Mouse (Mus musculus) kidney, embryonic 14.5 days (tissue): ENCODE results near the gene Bend3. TPM values are rescaled to one million over a fixed set of nuclear protein-coding genes. Genes with fewer than 3 reads are reported as not detected.
A peak's percentile ranks its signal among the peaks of the same experiment; 100 is the strongest.

Experiments used
- ATAC-seq: fragments of 200-750 bp; cut with Nextera tagmentation; 2 replicates; pipeline ENCODE4 v1.8.0; 2017; ENCODE audit warnings: moderate number of reproducible peaks, mild to moderate bottlenecking, moderate TSS enrichment, moderate library complexity; ENCODE audit not compliant: low FRiP score, low TSS enrichment
- H3K27ac ChIP-seq: fragments of 300-500 bp; sonication (generic); 2 replicates; pipeline ENCODE4 v1.5.1; 2014; ENCODE audit warnings: low read depth, mild to moderate bottlenecking, low read length, moderate library complexity, mixed read lengths
- H3K27me3 ChIP-seq: fragments of 300-500 bp; sonication (generic); 2 replicates; pipeline ENCODE4 v1.6.1; 2014; ENCODE audit warnings: mild to moderate bottlenecking, low read length; ENCODE audit not compliant: control insufficient read depth, insufficient read depth
- H3K36me3 ChIP-seq: fragments of 300-500 bp; sonication (generic); 2 replicates; pipeline ENCODE4 v1.6.1; 2014; ENCODE audit warnings: low read length, mixed read lengths; ENCODE audit not compliant: control insufficient read depth, insufficient read depth
- H3K4me1 ChIP-seq: fragments of 300-500 bp; sonication (generic); 2 replicates; pipeline ENCODE4 v1.6.1; 2014; ENCODE audit warnings: low read length, mixed read lengths; ENCODE audit not compliant: control insufficient read depth, insufficient read depth
- H3K4me2 ChIP-seq: fragments of 300-500 bp; sonication (generic); replicated peaks from 2 replicates; pipeline ENCODE4 v1.6.1; 2014; ENCODE audit warnings: low read depth, mild to moderate bottlenecking, low read length
- H3K4me3 ChIP-seq: fragments of 300-500 bp; sonication (generic); 2 replicates; pipeline ENCODE4 v1.5.1; 2014; ENCODE audit warnings: mild to moderate bottlenecking, low read length
- H3K9ac ChIP-seq: fragments of 300-500 bp; sonication (generic); 2 replicates; pipeline ENCODE4 v1.6.1; 2014; ENCODE audit warnings: low read depth, mild to moderate bottlenecking, low read length, moderate library complexity
- H3K9me3 ChIP-seq: fragments of 300-500 bp; sonication (generic); 2 replicates; pipeline ENCODE4 v1.6.1; 2016; ENCODE audit warnings: low read length; ENCODE audit not compliant: control insufficient read depth
- WGBS: fragments of 180-500 bp; shearing (Covaris S2); extraction: QIAGEN DNeasy Blood & Tissue Kit; methylation state at CpG from one replicate; pipeline ENCODE4 v1.1.7; 2014; 5-methylcytosine and 5-hydroxymethylcytosine counted together
- polyA plus RNA-seq: library from polyadenylated mRNA; unstranded; fragments of >200 nt; fragmentation: Nextera tagmentation; extraction: Ambion mirVana; gene quantifications from 2 replicates; pipeline ENCODE4 v1.2.1, GENCODE M21; 2014

The Bend3 gene
- polyA plus RNA-seq, 1 experiment from 2014 or later, result 8.9 TPM

DNA sequence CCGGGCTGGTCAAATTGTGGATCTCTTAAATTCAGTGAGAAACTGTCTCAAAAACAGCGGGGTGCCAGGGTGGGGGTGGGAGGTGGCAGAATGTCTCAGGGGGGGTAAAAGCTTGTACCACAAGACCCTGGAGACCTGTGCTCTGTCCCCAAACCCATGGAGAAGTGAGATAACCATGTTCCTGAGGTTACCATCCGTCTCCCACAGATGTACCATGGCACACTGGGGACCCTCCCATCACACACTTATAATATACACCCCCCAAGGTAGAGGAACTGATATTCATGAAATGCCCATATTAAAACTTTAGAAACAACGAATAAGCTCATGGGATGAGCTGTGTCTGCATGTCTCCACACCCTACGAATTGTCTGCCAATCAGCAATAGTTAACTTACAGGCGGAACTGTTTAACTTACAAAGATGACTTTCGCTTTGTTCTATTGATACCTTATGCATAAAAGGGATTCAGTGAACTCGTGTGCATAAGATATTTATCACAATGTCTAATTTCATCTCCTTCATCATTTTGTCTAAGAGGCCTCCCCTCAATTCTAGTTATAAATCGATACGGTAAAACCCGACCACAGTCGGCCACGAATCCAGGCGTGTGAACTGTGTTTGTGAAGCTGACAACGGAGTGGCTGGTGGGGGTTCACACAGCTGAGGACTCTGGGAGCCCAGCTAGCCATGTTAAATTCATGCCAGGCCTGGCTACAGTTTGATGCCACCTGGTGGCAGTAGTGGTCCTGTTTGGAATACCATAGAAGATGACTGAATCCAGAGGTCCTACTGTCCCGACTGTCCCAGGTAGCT, 26.6 kb upstream of the Bend3 start:
- H3K9ac ChIP-seq, result no peak overlapping the region

DNA sequence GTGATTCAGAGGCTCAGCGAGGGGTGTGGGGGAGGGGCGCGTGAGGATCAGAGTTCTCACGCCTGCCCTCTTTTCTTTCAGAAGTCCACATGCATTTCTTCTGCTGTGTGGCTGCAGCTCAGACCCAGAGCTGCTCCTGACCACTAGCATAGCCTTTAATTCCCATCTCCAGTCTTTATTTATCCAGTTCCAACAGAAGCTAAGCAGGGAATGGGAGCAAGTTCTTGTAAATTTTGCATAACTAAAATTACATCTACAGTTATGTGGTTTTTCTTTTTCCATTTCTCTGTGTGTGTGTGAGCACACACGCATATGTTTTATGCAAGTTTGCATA, 26.0 kb upstream of the Bend3 start:
- Histone ChIP-seq H3K4me1 (no peaks in the 10 kb centered on the region), H3K4me3 (peak overlapping the region; percentile 13; the same call in 1 of the 2 replicates), H3K27ac (no peak overlapping the region), H3K9me3 (no peaks in the 10 kb centered on the region), H3K36me3 (no peaks in the 10 kb centered on the region), H3K4me2 (peak overlapping the region; percentile 31), H3K9ac (no peak overlapping the region), H3K27me3 (no peaks in the 10 kb centered on the region)
- WGBS, result 18% methylated on average over 5 of the region's 5 CpGs
- ATAC-seq, result no peak

More for the DNA sequence above, 26.6 kb upstream of the Bend3 start:
- Histone ChIP-seq H3K27me3 (no peaks in the 10 kb centered on the region), H3K27ac (no peak overlapping the region), H3K36me3 (no peaks in the 10 kb centered on the region), H3K9me3 (no peaks in the 10 kb centered on the region), H3K4me2 (peak overlapping the region; percentile 31), H3K4me1 (no peaks in the 10 kb centered on the region), H3K4me3 (peak overlapping the region; percentile 13; the same call in 1 of the 2 replicates)
- WGBS, result 28% methylated on average over 16 of the region's 16 CpGs
- peak; percentile 89 for ATAC-seq

DNA sequence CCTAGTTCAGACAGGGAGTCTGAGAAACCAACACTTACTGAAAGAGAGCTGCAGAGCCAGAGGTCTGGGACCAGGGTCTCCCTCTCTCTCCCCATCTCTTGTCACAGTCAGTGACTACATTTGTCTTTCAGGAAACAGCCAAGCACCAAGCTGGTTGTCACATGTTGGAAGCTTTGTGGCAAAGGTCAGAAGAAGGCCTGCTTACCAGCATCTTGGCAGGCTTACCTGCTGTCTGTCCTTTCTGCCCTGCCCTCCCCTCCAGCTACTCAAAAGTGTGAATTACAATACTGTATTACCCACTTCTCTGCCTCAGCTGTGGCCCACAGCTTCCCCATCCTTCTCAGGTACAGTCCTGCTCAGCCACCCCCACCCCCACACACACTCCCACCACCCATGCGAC, 24.4 kb upstream of the Bend3 start:
- Histone ChIP-seq H3K4me1 (no peaks in the 10 kb centered on the region), H3K9me3 (no peaks in the 10 kb centered on the region), H3K9ac (no peak overlapping the region), H3K36me3 (no peaks in the 10 kb centered on the region), H3K27ac (no peak overlapping the region), H3K27me3 (no peaks in the 10 kb centered on the region), H3K4me3 (no peak overlapping the region), H3K4me2 (no peak overlapping the region)
- WGBS, result 83% methylated on average over 1 of the region's 1 CpGs
- no peak for ATAC-seq

DNA sequence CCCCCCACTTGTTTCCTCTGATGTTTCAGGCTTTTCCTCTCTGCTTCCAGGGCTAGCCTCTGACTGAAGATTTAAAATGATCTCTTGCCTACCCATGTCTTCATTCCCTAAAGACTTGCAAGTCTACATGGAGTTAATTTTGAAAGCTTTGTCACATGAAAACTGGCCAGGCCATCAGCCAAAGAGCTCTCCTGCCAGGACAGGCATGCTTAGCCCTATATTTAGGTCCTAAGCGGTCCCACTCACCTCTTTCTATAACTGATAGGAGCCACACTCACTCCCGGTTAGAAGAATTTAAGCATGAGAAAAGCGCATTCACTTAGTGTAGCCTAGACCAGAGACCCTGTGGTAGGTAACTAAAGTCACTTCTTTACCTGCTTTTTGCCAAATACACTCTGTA, 24.0 kb upstream of the Bend3 start:
- H3K36me3 ChIP-seq, result no peaks in the 10 kb centered on the region

DNA sequence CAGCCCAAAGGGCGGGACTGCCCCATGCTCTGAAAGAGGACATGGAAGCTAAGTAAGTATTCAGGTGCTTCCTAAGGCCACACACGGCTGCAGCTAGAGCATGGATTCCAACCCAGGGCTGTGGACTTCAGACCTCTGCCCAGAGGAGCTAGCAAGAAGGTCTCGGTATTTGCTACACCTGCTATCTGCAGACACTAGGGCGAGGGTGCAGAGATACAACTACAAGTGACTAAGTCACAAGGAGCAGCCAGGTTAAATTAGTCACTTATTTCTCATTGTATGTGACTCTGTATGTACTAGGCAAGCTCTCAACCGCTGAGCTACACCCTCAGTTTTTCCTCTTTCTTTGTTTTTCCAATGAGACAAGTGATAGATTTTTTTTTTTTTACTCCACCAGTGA, 15.8 kb upstream of the Bend3 start:
- WGBS, result 78% methylated on average over 5 of the region's 5 CpGs
- 0 out of 2 replicates have a peak, but pooled peaks have one; percentile 23 for ATAC-seq
- no peak overlapping the region for H3K4me2 ChIP-seq
- H3K36me3 ChIP-seq, result no peaks in the 10 kb centered on the region
- 0 out of 2 replicates have a peak overlapping the region, but pooled peaks have one; percentile 9 for H3K27ac ChIP-seq
- no peak overlapping the region for H3K9ac ChIP-seq
- no peaks in the 10 kb centered on the region for H3K4me1 ChIP-seq
- H3K9me3 ChIP-seq, result no peaks in the 10 kb centered on the region
- H3K4me3 ChIP-seq, result no peak overlapping the region
- H3K27me3 ChIP-seq, result no peaks in the 10 kb centered on the region

More for the DNA sequence above, 24.0 kb upstream of the Bend3 start:
- no peak for ATAC-seq
- Histone ChIP-seq H3K4me2 (no peak overlapping the region), H3K4me3 (no peak overlapping the region), H3K27ac (no peak overlapping the region), H3K27me3 (no peaks in the 10 kb centered on the region), H3K9me3 (no peaks in the 10 kb centered on the region), H3K9ac (no peak overlapping the region), H3K4me1 (no peaks in the 10 kb centered on the region)
- 94% methylated on average over 3 of the region's 3 CpGs for WGBS

DNA sequence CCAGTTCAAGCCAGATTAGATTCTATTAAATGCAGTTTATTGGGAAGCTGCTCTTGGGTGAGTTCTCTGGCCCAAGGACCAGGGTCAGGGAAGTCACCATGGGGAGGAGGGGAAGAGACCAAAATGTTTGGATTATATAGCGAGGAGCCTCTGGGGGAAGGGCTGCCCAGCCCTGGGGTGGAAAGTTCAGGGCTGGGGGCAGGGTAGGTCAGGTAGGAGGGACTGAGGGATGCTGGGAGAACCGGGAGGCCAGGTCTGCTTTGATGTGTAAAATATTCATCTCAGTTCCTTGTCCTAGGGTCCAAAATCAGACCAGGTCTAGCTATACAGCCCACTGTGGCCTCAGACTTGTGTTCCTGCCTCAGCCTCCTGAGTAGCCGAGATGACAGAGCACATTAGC, 15.4 kb upstream of the Bend3 start:
- no peak for ATAC-seq
- 47% methylated on average over 3 of the region's 3 CpGs for WGBS
- Histone ChIP-seq H3K4me3 (no peak overlapping the region), H3K4me2 (no peak overlapping the region), H3K27ac (peak overlapping the region; percentile 37; the same call in 1 of the 2 replicates), H3K36me3 (no peaks in the 10 kb centered on the region), H3K9ac (no peak overlapping the region), H3K9me3 (no peaks in the 10 kb centered on the region), H3K4me1 (no peaks in the 10 kb centered on the region), H3K27me3 (no peaks in the 10 kb centered on the region)

DNA sequence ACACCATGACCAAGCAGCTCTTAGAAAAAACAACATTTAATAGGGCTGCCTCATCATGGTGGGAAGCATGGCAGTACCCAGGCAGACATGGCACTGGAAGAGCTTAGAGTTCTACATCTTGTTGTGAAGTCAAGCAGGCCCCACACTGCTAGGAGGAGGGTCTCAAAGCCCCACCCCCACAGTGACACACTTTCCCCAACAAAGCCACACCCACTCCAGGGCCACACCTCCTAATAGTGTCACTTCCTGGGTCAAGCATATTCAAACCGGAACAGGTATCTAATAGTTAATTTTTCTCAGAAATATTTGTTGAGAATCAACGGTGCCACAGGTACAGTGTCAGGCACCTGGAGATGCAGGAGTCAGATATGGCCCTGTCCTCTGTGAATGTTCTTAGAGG, 12.4 kb upstream of the Bend3 start:
- no peak overlapping the region for H3K4me2 ChIP-seq
- H3K27ac ChIP-seq, result no peak overlapping the region
- H3K27me3 ChIP-seq, result no peaks in the 10 kb centered on the region
- no peak overlapping the region for H3K9ac ChIP-seq
- H3K4me3 ChIP-seq, result no peak overlapping the region
- H3K4me1 ChIP-seq, result no peaks in the 10 kb centered on the region
- WGBS, result 82% methylated on average over 2 of the region's 2 CpGs
- H3K9me3 ChIP-seq, result no peaks in the 10 kb centered on the region
- no peaks in the 10 kb centered on the region for H3K36me3 ChIP-seq
- ATAC-seq, result no peak

DNA sequence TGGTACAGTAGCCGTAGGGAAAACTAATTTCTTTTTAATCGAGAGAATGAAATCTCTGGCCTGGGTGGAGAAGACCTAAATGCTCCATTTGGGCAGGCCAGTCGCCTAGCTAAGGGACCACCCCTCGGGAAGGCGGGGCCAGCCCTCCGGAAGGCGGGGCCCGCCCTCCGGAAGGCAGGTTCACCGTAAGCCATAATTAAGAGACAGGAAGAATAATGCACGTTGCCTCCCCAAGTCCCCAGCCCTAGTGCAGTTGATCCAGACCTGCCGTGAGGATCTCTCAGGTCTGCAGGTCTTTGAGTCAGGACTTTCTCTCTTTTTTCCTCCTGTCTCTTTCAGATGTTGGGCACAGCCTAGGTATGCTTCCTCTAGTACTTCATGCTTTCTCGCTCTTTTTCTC, 11.0 kb upstream of the Bend3 start:
- Histone ChIP-seq H3K4me3 (no peak overlapping the region; the same call in 1 of the 2 replicates), H3K27me3 (no peaks in the 10 kb centered on the region), H3K36me3 (no peaks in the 10 kb centered on the region), H3K4me2 (peak overlapping the region; percentile 36), H3K27ac (no peak overlapping the region), H3K9ac (0 out of 2 replicates have a peak overlapping the region, but pooled peaks have one; percentile 4), H3K4me1 (no peaks in the 10 kb centered on the region), H3K9me3 (no peaks in the 10 kb centered on the region)
- 0 out of 2 replicates have a peak, but pooled peaks have one; percentile 40 for ATAC-seq
- WGBS, result 27% methylated on average over 13 of the region's 13 CpGs

DNA sequence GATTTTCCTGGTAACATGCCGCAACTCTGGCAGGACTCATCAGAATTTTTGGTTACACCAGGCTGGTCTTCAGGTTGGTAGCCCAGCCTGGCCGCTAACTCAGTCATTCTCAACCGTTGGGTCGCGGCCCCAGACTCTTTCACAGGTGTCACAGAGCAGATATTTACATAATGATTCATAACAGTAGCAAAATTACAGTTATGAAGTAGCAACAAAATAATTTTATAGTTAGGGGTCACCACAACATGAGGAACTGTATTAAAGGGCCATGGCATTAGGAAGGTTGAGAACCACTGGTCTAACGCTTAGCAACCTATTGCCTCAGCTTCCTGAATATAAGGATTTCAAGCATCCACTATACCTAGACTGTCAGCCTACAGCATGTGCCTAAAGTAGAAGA, 10.3 kb upstream of the Bend3 start:
- no peaks in the 10 kb centered on the region for H3K9me3 ChIP-seq
- no peaks in the 10 kb centered on the region for H3K36me3 ChIP-seq
- H3K27ac ChIP-seq, result no peak overlapping the region
- H3K4me2 ChIP-seq, result no peak overlapping the region
- H3K4me3 ChIP-seq, result no peak overlapping the region
- no peak overlapping the region for H3K9ac ChIP-seq
- ATAC-seq, result no peak
- H3K4me1 ChIP-seq, result no peaks in the 10 kb centered on the region
- no peaks in the 10 kb centered on the region for H3K27me3 ChIP-seq
- 94% methylated on average over 6 of the region's 6 CpGs for WGBS
